Mouse (Mus musculus): Measurements from ENCODE around the gene Inpp1.

Inpp1 gene

GRCm38 (mm10) chr1:52816910-52817812 lies at the start of gene Inpp1:
Inpp1 (minus strand) TSS chr1:52817688.
- peak; percentile 89 for DNase-seq

- no peak for DNase-seq
Observed at GRCm38 (mm10) chr1:52866007-52866406, 48.5 kb upstream of the Inpp1 start.

- no peak for DNase-seq
Observed at GRCm38 (mm10) chr1:52864220-52864619, 46.7 kb upstream of the Inpp1 start.

- DNase-seq = no peak
Observed at GRCm38 (mm10) chr1:52855904-52856601, 38.6 kb upstream of the Inpp1 start.

DNA sequence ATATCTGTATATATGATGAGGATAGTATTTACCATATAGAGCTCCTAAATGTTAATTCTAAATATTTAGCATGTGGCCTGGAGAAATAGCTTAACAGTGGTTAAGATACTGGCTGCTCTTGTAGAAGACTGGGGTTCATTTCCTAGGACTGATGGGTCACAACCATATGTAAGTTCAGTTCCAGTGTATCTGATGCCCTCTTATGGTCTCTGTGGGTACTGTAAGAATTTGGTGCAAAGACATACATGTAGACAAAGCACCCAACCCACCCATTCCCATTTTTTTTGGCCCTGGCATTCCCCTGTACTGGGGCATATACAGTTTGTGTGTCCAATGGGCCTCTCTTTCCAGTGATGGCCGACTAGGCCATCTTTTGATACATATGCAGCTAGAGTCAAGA lies 36.5 kb upstream of the Inpp1 start:
- DNase-seq = peak; percentile 55 to 75

DNA sequence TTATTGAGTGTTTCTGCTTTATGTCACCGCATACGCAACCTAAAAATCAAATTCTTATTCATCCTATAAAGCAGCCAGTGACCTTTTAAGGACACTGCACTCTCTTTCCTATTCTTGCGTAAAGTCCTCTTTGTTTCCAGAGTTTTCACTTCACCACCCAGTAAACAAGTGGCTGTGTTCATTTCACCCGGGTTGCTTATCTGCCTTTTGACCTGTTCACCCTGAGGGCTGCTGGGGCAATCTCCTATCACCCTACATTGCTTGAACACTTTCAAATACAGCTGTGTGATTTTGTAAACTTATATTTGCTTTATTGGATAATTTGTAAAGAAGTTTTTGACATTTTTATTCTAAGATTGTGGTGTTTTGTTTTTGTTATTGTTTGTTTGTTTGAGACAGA lies 31.9 kb upstream of the Inpp1 start:
- no peak for DNase-seq

DNA sequence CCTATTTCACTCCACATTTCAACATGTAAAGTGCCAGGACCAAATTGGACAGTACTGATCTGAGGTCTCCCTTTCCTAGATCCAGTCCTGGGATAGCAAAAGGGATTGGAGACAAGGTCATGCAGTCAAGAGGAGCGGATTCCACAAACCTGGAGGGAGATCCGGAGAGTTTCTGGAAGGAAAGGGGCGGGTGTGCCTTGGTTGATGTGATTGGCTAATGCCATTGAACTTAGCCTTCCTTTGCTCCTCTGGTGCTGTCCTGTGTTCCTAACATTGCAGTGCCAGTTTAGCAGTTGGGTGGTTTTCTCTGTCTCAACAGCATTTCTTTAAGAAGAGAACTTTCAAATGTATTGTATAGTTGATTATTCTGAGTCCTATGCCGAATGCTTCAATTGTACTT lies 29.1 kb upstream of the Inpp1 start:
- DNase-seq = no peak

GRCm38 (mm10) chr1:52844782-52845665 lies 27.5 kb upstream of the Inpp1 start, which contains the start of gene Hibch:
Hibch (plus strand) TSS chr1:52844929.
- DNase-seq = peak; percentile 99

- peak in 1 of 2 experiments; percentile 1 for DNase-seq
Observed at GRCm38 (mm10) chr1:52844354-52844753, 26.9 kb upstream of the Inpp1 start.

GRCm38 (mm10) chr1:52839099-52839498 lies 21.6 kb upstream of the Inpp1 start:
- no peak for DNase-seq

- DNase-seq = no peak
Observed at GRCm38 (mm10) chr1:52817813-52818147, 292 bp upstream of the Inpp1 start.

- peak; percentile 33 to 57 for DNase-seq
Observed at GRCm38 (mm10) chr1:52816232-52816891, 1.1 kb downstream of the Inpp1 start.

- no peak for DNase-seq
Observed at GRCm38 (mm10) chr1:52808456-52808855, 9.0 kb downstream of the Inpp1 start.

- no peak for DNase-seq
Observed at GRCm38 (mm10) chr1:52805041-52805440, 12.4 kb downstream of the Inpp1 start.

- no peak for DNase-seq
Observed at GRCm38 (mm10) chr1:52802406-52802975, 15.0 kb downstream of the Inpp1 start.

- DNase-seq = no peak
Observed at GRCm38 (mm10) chr1:52801651-52802050, 15.8 kb downstream of the Inpp1 start.

DNA sequence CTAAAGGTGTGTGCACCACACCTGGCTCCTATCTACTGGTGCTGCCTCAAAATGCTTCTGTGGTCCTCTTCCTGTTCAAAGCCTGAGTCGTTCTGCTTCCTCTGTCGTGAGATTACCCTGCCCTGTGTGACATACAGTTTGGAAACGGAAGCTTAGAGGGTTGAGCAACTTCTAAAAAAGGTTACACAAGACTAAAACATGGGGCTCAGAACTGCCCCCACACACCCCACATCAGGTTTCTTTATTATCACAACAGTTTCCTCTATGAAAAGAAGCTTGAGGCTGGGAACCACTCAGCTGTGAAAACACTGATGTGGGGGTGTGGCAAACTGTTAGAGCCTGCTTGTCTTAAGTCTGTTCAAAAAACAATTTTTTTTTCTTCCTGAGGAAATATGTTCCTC lies 17.1 kb downstream of the Inpp1 start:
- no peak for DNase-seq

DNA sequence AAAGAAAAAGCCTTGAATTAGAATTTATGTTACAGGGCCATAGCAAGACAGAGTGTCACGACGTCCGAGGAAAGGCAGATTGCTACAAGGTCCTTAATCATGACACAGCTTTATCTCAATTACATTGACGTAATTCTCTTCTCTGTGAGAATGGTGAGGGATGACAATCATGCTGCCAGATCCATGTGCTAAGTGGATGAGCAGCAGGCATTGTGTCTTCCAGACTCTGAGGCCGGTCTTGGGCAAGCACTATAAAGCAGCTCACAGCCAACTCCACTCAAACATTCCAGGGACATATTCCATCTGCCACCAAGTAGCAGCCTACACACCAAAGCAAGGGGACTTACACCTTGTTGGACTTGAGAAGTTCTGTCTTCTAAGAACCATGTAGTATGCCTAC lies 17.7 kb downstream of the Inpp1 start:
- peak in 1 of 2 experiments; percentile 17 for DNase-seq

GRCm38 (mm10) chr1:52799056-52799726 lies 18.3 kb downstream of the Inpp1 start:
- no peak for DNase-seq

DNA sequence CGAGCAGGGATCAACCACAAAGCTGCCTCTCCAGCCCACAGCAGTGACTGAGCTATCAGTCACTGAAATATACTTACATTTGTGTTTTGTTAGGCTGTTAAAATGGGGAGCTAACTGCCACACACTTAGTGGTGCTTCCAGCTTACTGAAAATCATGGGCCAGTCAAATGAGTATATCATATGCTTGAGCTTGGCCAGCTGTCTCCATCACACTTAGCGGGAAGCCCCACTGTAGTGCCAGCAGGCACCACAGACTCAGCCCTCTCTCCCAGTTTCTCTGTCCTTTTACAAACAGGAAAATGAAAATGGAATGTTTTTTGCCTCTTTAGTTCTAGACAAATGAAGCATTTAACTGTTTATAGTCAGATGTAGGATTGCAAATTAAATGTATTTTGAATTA lies 21.6 kb downstream of the Inpp1 start:
- peak in 1 of 2 experiments; percentile 20 for DNase-seq

DNA sequence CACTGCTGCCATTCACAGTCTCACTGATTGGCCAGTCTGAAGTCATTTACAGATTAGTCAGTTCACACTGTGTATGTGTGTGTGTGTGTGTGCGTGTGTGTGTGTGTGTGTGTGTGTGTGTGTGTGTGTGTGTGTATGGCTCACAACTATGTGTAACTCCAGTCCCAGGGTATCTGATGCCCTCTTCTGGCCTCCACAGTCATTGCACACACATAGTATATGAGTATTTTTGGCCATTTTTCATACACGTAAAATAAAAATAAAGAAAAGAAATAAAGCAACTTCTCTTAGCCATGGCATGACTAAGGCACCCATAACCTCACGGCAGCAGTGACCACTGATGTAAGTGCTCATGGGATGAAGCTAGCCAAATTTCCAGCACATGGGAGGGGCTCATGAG lies 23.8 kb downstream of the Inpp1 start:
- peak in 1 of 2 experiments; percentile 16 for DNase-seq

Measured in cerebellum, postnatal 10 days (tissue).